Mouse (Mus musculus): Measurements from ENCODE around the gene Nicn1. TPM values are rescaled to one million over a fixed set of nuclear protein-coding genes. Genes with fewer than 3 reads are reported as not detected.
"Not testable (repeated sequence)": the region's sequence is repeated elsewhere in the genome, so short reads cannot be mapped to it uniquely, and the experiment has no call there.

The Nicn1 gene
- polyA plus RNA-seq, 1 experiment from 2014 or later = 38.9 TPM

- WGBS = under 1% methylated on average over 57 of the region's 62 CpGs
- Histone ChIP-seq H3K27ac (ENCODE audit: low read depth) (peak overlapping the region; percentile 93), H3K27me3 (replicated peaks; ENCODE audit: control insufficient read depth, insufficient read depth, low read length) (no peaks in the 10 kb centered on the region), H3K36me3 (ENCODE audit: control insufficient read depth, insufficient read depth, low read length) (no peaks in the 10 kb centered on the region), H3K9ac (ENCODE audit: low read length) (peak overlapping the region; percentile 84), H3K4me1 (replicated peaks; ENCODE audit: control insufficient read depth, insufficient read depth, low read length) (peaks cover 22% of the 10 kb centered on the region), H3K9me3 (ENCODE audit: control insufficient read depth, low read length) (no peaks in the 10 kb centered on the region), H3K4me2 (ENCODE audit: low read length) (peak overlapping the region; percentile 60), H3K4me3 (ENCODE audit: low read depth, low read length) (peak overlapping the region; percentile 92)
- ATAC-seq (replicated peaks; ENCODE audit: low FRiP score, low TSS enrichment, low read depth) = peak; percentile 61
- DNase-seq (ENCODE audit: low spot score) = no peak
Measured at GRCm38 (mm10) chr9:108263131-108263681, 27.0 kb upstream of the Nicn1 start.

- H3K36me3 ChIP-seq (ENCODE audit: control insufficient read depth, insufficient read depth, low read length) = no peaks in the 10 kb centered on the region
- H3K9ac ChIP-seq (ENCODE audit: low read length) = peak within 1 kb of the TSS; percentile 84
- WGBS = under 1% methylated on average over 63 of the region's 71 CpGs
- H3K4me2 ChIP-seq (ENCODE audit: low read length) = peak within 1 kb of the TSS; percentile 60
- DNase-seq (ENCODE audit: low spot score) (peak; percentile 100), ATAC-seq (replicated peaks; ENCODE audit: low FRiP score, low TSS enrichment, low read depth) (peak; percentile 97)
- H3K9me3 ChIP-seq (ENCODE audit: control insufficient read depth, low read length) = no peaks in the 10 kb centered on the region
- peak within 1 kb of the TSS; percentile 93 for H3K27ac ChIP-seq (ENCODE audit: low read depth)
- peaks cover 22% of the 10 kb centered on the region for H3K4me1 ChIP-seq (replicated peaks; ENCODE audit: control insufficient read depth, insufficient read depth, low read length)
- H3K27me3 ChIP-seq (replicated peaks; ENCODE audit: control insufficient read depth, insufficient read depth, low read length) = no peaks in the 10 kb centered on the region
- H3K4me3 ChIP-seq (ENCODE audit: low read depth, low read length) = peak within 1 kb of the TSS; percentile 92
Measured at GRCm38 (mm10) chr9:108263690-108264190, 26.5 kb upstream of the Nicn1 start, which contains the start of gene Dag1. TSS of gene Dag1 (minus strand) at chr9:108263958.

GRCm38 (mm10) chr9:108264191-108264921 lies 25.9 kb upstream of the Nicn1 start:
- Histone ChIP-seq H3K9me3 (ENCODE audit: control insufficient read depth, low read length) (no peaks in the 10 kb centered on the region), H3K9ac (ENCODE audit: low read length) (peak overlapping the region; percentile 31), H3K27ac (ENCODE audit: low read depth) (peak overlapping the region; percentile 82), H3K4me2 (ENCODE audit: low read length) (peak overlapping the region; percentile 60), H3K27me3 (replicated peaks; ENCODE audit: control insufficient read depth, insufficient read depth, low read length) (no peaks in the 10 kb centered on the region), H3K4me3 (ENCODE audit: low read depth, low read length) (peak overlapping the region; percentile 92), H3K36me3 (ENCODE audit: control insufficient read depth, insufficient read depth, low read length) (no peaks in the 10 kb centered on the region), H3K4me1 (replicated peaks; ENCODE audit: control insufficient read depth, insufficient read depth, low read length) (peaks cover 22% of the 10 kb centered on the region)
- DNase-seq (ENCODE audit: low spot score) = peak; percentile 67
- ATAC-seq (replicated peaks; ENCODE audit: low FRiP score, low TSS enrichment, low read depth) = no peak; the same call in 1 of the 2 replicates
- 8% methylated on average over 10 of the region's 10 CpGs for WGBS

- Histone ChIP-seq H3K9ac (ENCODE audit: low read length) (no peak overlapping the region), H3K4me2 (ENCODE audit: low read length) (no peak overlapping the region), H3K4me1 (replicated peaks; ENCODE audit: control insufficient read depth, insufficient read depth, low read length) (peaks cover 22% of the 10 kb centered on the region), H3K36me3 (ENCODE audit: control insufficient read depth, insufficient read depth, low read length) (no peaks in the 10 kb centered on the region), H3K9me3 (ENCODE audit: control insufficient read depth, low read length) (no peaks in the 10 kb centered on the region), H3K4me3 (ENCODE audit: low read depth, low read length) (no peak overlapping the region), H3K27me3 (replicated peaks; ENCODE audit: control insufficient read depth, insufficient read depth, low read length) (no peaks in the 10 kb centered on the region), H3K27ac (ENCODE audit: low read depth) (no peak overlapping the region)
- WGBS = 64% methylated on average over 10 of the region's 10 CpGs
- ATAC-seq (replicated peaks; ENCODE audit: low FRiP score, low TSS enrichment, low read depth) (no peak), DNase-seq (ENCODE audit: low spot score) (no peak)
Measured at GRCm38 (mm10) chr9:108266261-108266935, 23.8 kb upstream of the Nicn1 start.

GRCm38 (mm10) chr9:108267691-108268090 lies 22.5 kb upstream of the Nicn1 start:
- no peaks in the 10 kb centered on the region for H3K9me3 ChIP-seq (ENCODE audit: control insufficient read depth, low read length)
- 74% methylated on average over 7 of the region's 7 CpGs for WGBS
- ATAC-seq (replicated peaks; ENCODE audit: low FRiP score, low TSS enrichment, low read depth) = no peak
- H3K4me2 ChIP-seq (ENCODE audit: low read length) = no peak overlapping the region
- H3K4me1 ChIP-seq (replicated peaks; ENCODE audit: control insufficient read depth, insufficient read depth, low read length) = peaks cover 20% of the 10 kb centered on the region
- H3K4me3 ChIP-seq (ENCODE audit: low read depth, low read length) = no peak overlapping the region
- no peak for DNase-seq (ENCODE audit: low spot score)
- no peak overlapping the region for H3K27ac ChIP-seq (ENCODE audit: low read depth)
- no peaks in the 10 kb centered on the region for H3K27me3 ChIP-seq (replicated peaks; ENCODE audit: control insufficient read depth, insufficient read depth, low read length)
- no peak overlapping the region for H3K9ac ChIP-seq (ENCODE audit: low read length)
- no peaks in the 10 kb centered on the region for H3K36me3 ChIP-seq (ENCODE audit: control insufficient read depth, insufficient read depth, low read length)

- ATAC-seq (replicated peaks; ENCODE audit: low FRiP score, low TSS enrichment, low read depth); H3K27me3 ChIP-seq (replicated peaks; ENCODE audit: control insufficient read depth, insufficient read depth, low read length); DNase-seq (ENCODE audit: low spot score); H3K36me3 ChIP-seq (ENCODE audit: control insufficient read depth, insufficient read depth, low read length); H3K4me3 ChIP-seq (ENCODE audit: low read depth, low read length); H3K27ac ChIP-seq (ENCODE audit: low read depth); H3K4me2 ChIP-seq (ENCODE audit: low read length); H3K9ac ChIP-seq (ENCODE audit: low read length); H3K9me3 ChIP-seq (ENCODE audit: control insufficient read depth, low read length): not testable (repeated sequence)
- H3K4me1 ChIP-seq (replicated peaks; ENCODE audit: control insufficient read depth, insufficient read depth, low read length) = peaks cover 19% of the 10 kb centered on the region
- WGBS = 76% methylated on average over 6 of the region's 7 CpGs
Measured at GRCm38 (mm10) chr9:108268701-108269100, 21.5 kb upstream of the Nicn1 start.

- Histone ChIP-seq H3K36me3 (ENCODE audit: control insufficient read depth, insufficient read depth, low read length) (no peaks in the 10 kb centered on the region), H3K27ac (ENCODE audit: low read depth) (no peak overlapping the region), H3K4me3 (ENCODE audit: low read depth, low read length) (no peak overlapping the region), H3K27me3 (replicated peaks; ENCODE audit: control insufficient read depth, insufficient read depth, low read length) (no peaks in the 10 kb centered on the region), H3K4me2 (ENCODE audit: low read length) (no peak overlapping the region), H3K9me3 (ENCODE audit: control insufficient read depth, low read length) (no peaks in the 10 kb centered on the region), H3K9ac (ENCODE audit: low read length) (no peak overlapping the region), H3K4me1 (replicated peaks; ENCODE audit: control insufficient read depth, insufficient read depth, low read length) (0 out of 2 replicates have a peak, but pooled peaks cover 10% of the 10 kb centered on the region)
- DNase-seq (ENCODE audit: low spot score) = no peak
- ATAC-seq (replicated peaks; ENCODE audit: low FRiP score, low TSS enrichment, low read depth) = no peak
- WGBS = 17% methylated on average over 2 of the region's 2 CpGs
Measured at GRCm38 (mm10) chr9:108271941-108272340, 18.3 kb upstream of the Nicn1 start.

- Histone ChIP-seq H3K27me3 (replicated peaks; ENCODE audit: control insufficient read depth, insufficient read depth, low read length) (no peaks in the 10 kb centered on the region), H3K27ac (ENCODE audit: low read depth) (0 out of 2 replicates have a peak overlapping the region, but pooled peaks have one; percentile 27), H3K4me1 (replicated peaks; ENCODE audit: control insufficient read depth, insufficient read depth, low read length) (0 out of 2 replicates have a peak, but pooled peaks cover 10% of the 10 kb centered on the region), H3K9ac (ENCODE audit: low read length) (no peak overlapping the region), H3K9me3 (ENCODE audit: control insufficient read depth, low read length) (no peaks in the 10 kb centered on the region), H3K4me2 (ENCODE audit: low read length) (no peak overlapping the region), H3K36me3 (ENCODE audit: control insufficient read depth, insufficient read depth, low read length) (no peaks in the 10 kb centered on the region), H3K4me3 (ENCODE audit: low read depth, low read length) (no peak overlapping the region)
- ATAC-seq (replicated peaks; ENCODE audit: low FRiP score, low TSS enrichment, low read depth) (no peak), DNase-seq (ENCODE audit: low spot score) (no peak)
- WGBS = 41% methylated on average over 5 of the region's 5 CpGs
Measured at GRCm38 (mm10) chr9:108272691-108273090, 17.5 kb upstream of the Nicn1 start.

Data from intestine, embryonic 14.5 days (tissue).